ENCODE assay signal across 14 mouse cellular contexts in the genomic region with DNA sequence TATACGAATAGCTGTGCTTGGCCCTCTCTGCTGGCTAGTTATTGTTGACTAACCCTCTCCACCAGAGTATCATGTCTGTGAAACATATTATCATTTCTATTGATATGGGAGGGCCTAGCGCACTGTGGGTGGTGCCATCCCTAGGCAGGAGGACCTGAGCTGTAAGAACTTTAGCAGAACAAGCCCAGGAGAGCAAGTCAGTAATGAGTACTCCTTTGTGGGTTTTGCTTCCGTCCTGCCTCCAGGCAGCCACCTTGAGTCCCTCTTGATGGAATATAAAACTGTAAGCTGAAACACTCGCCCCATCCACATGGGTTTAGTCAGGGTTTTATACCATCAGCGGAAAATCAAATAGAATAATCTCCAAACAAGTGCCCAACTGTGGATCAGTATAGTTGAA.
A peak's percentile ranks its signal among the peaks of the same experiment; 100 is the strongest.
DNase-seq lines count a peak whose midpoint lies in the region; ATAC-seq lines count a peak whose summit lies in the region.
"Had no signal": no experiment of that assay in that cellular context is flagged by ENCODE, and none has a peak within 500 bp of the region (broad histone marks: within the 10 kb centered on the region; RNA-seq: fewer than 3 reads in every experiment).

No protein-coding gene starts in this region.

- ATAC-seq in heart, embryonic 12.5 days (ENCODE audit: insufficient number of reproducible peaks, low FRiP score) = no peak
- ATAC-seq in lung, embryonic 16.5 days (ENCODE audit: low read depth) = no peak
- peak; percentile 42 for ATAC-seq in inflammation-experienced regulatory T-cells, adult 6 months
- ATAC-seq: intestine, postnatal 0 days had no signal

- WGBS in heart, embryonic 12.5 days = 77% methylated on average over 5 of the region's 5 CpGs
- WGBS in lung, embryonic 16.5 days = 77% methylated on average over 5 of the region's 5 CpGs

- H3K27ac ChIP-seq in heart, embryonic 12.5 days (ENCODE audit: poor library complexity, severe bottlenecking) = 0 out of 2 replicates have a peak overlapping the region, but pooled peaks have one; percentile 19
- peak overlapping the region; percentile 7; the same call in 1 of the 2 replicates for H3K27ac ChIP-seq in lung, embryonic 16.5 days (ENCODE audit: low read length)
- H3K27ac ChIP-seq: forebrain, embryonic 10.5 days; hindbrain, embryonic 12.5 days; midbrain, embryonic 10.5 days had no signal

- H3K4me3 ChIP-seq in heart, embryonic 12.5 days = no peak overlapping the region
- no peak overlapping the region for H3K4me3 ChIP-seq in lung, embryonic 16.5 days (ENCODE audit: low read length)
- H3K4me3 ChIP-seq: forebrain, embryonic 10.5 days; hindbrain, embryonic 12.5 days; midbrain, embryonic 10.5 days had no signal

- no peak overlapping the region for H3K9ac ChIP-seq in heart, embryonic 12.5 days
- no peak overlapping the region for H3K9ac ChIP-seq in lung, embryonic 16.5 days (ENCODE audit: low read length)
- H3K9ac ChIP-seq: hindbrain, embryonic 12.5 days had no signal

- no peaks in the 10 kb centered on the region for H3K9me3 ChIP-seq in heart, embryonic 12.5 days (replicated peaks)
- H3K9me3 ChIP-seq in lung, embryonic 16.5 days (ENCODE audit: control insufficient read depth, low read length) = no peaks in the 10 kb centered on the region
- H3K9me3 ChIP-seq: forebrain, embryonic 10.5 days; hindbrain, embryonic 12.5 days; midbrain, embryonic 10.5 days had no signal

- no peak for DNase-seq in heart, postnatal 25 days (ENCODE audit: low spot score)
- no peak for DNase-seq in lung, postnatal 25 days (ENCODE audit: low spot score)
- DNase-seq in thymus, postnatal 4 days = peak; percentile 38
- no peak for DNase-seq in left cerebral cortex, postnatal 36 days (ENCODE audit: low spot score in 2 of 2)
- no peak for DNase-seq in left cerebral cortex, postnatal 10 days (ENCODE audit: extremely low spot score in 1 of 2, low spot score in 2 of 2)
- DNase-seq: adrenal gland, postnatal 25 days; cerebellum, adult 9-11 months had no signal

- peaks cover 60% of the 10 kb centered on the region for H3K4me1 ChIP-seq in heart, embryonic 12.5 days (replicated peaks)
- H3K4me1 ChIP-seq in lung, embryonic 16.5 days (replicated peaks; ENCODE audit: control insufficient read depth, insufficient read depth, low read length) = peaks cover 37% of the 10 kb centered on the region

- no peak overlapping the region for H3K4me2 ChIP-seq in heart, embryonic 12.5 days
- no peak overlapping the region for H3K4me2 ChIP-seq in lung, embryonic 16.5 days (ENCODE audit: low read depth, low read length)
- H3K4me2 ChIP-seq: hindbrain, embryonic 12.5 days had no signal

- intact Hi-C loops in heart, postnatal 25 days (cut with DNase I) = loop anchor here (5.0 kb wide), 3 partner anchors 190 to 555 kb away; no protein-coding TSS in a partner anchor
- intact Hi-C loops in left cerebral cortex, postnatal 36 days (cut with DNase I) = loop anchor here (5.0 to 10.0 kb wide), 2 partner anchors 212 to 545 kb away; a partner anchor contains a TSS
- intact Hi-C loops in left cerebral cortex, postnatal 10 days (cut with DNase I) = loop anchor here (5.0 to 10.0 kb wide), 3 partner anchors 65 to 902 kb away; a partner anchor contains a TSS

- H3K36me3 ChIP-seq in heart, embryonic 12.5 days = no peaks in the 10 kb centered on the region
- no peaks in the 10 kb centered on the region for H3K36me3 ChIP-seq in lung, embryonic 16.5 days (ENCODE audit: control insufficient read depth, insufficient read depth, low read length)
- H3K36me3 ChIP-seq: forebrain, embryonic 10.5 days; hindbrain, embryonic 12.5 days; midbrain, embryonic 10.5 days had no signal

- no peaks in the 10 kb centered on the region for H3K27me3 ChIP-seq in heart, embryonic 12.5 days (replicated peaks)
- no peaks in the 10 kb centered on the region for H3K27me3 ChIP-seq in lung, embryonic 16.5 days (ENCODE audit: control insufficient read depth, insufficient read depth, low read depth, low read length)
- H3K27me3 ChIP-seq: hindbrain, embryonic 12.5 days had no signal
